Mouse (Mus musculus): Measurements from ENCODE around the gene Hoxa5. TPM values are rescaled to one million over a fixed set of nuclear protein-coding genes. Genes with fewer than 3 reads are reported as not detected.

Hoxa5 gene
- total and polyA plus RNA-seq, 2 experiments from 2014 or later: 81.7 to 108 TPM

DNA sequence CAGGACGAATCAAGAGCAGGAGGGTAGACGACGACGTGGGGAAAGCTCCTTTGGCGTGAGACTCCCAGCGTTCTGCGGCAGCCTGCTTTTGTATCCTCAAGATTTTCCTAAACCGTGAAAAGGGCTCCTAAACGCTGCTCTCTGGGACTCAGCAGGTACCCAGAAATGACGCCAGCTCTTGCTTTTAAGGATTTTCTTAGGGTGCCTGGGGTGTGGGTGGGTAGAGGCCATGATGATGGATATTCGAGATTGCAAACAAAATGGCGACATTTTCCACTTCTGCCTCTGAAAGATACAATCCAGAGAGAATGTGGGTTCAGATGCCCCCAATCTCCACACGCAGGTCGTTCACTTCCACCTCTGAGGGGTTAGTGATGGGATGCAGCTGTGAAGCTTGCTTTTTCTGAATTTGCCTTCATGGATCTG is 36.6 kb downstream of the Hoxa5 start:
- WGBS: 7% methylated on average over 14 of the region's 14 CpGs
- TF ChIP-seq CTCF (IDR thresholded peaks at IDR 0.05; ENCODE audit: low read depth): no peak
- Histone ChIP-seq H3K9me3 (ENCODE audit: low read length) (no peaks in the 10 kb centered on the region), H3K9ac (replicated peaks; ENCODE audit: low read length) (peak overlapping the region; percentile 67), H3K4me3 (ENCODE audit: low read length) (peak overlapping the region; percentile 37), H3K4me2 (ENCODE audit: low read depth, low read length) (peak overlapping the region; percentile 93), H3K4me1 (ENCODE audit: insufficient read depth, low read length) (peaks cover 10% of the 10 kb centered on the region; the same call in 1 of the 2 replicates), H3K27me3 (ENCODE audit: insufficient read depth, low read length) (peaks cover 41% of the 10 kb centered on the region), H3K27ac (peak overlapping the region; percentile 89), H3K36me3 (ENCODE audit: insufficient read depth, low read length) (no peaks in the 10 kb centered on the region)
- DNase-seq (ENCODE audit: low spot score) (peak; percentile 62), ATAC-seq (no peak)

DNA sequence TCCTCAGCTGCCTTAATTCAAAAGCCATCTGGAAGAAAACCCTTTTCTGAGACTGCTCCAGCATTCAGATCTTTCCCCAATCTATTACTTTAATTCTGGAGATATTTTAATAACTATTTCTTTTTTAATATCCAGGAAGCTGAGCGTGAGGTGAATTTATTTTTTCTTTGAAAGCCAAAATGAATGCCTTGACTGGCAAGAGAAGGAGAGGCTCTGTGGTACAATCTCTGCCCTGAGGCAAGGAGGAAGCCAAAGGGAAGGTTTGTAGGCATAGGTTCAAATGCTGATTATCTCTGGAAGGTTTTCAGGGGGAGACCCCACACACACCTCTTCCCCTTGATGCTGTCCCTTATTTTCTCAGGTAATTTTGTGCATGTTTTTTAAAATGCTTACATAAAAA is 37.2 kb downstream of the Hoxa5 start:
- Histone ChIP-seq H3K36me3 (ENCODE audit: insufficient read depth, low read length) (no peaks in the 10 kb centered on the region), H3K9ac (replicated peaks; ENCODE audit: low read length) (peak overlapping the region; percentile 67), H3K27ac (peak overlapping the region; percentile 89), H3K4me3 (ENCODE audit: low read length) (peak overlapping the region; percentile 37), H3K4me1 (ENCODE audit: insufficient read depth, low read length) (peaks cover 10% of the 10 kb centered on the region; the same call in 1 of the 2 replicates), H3K9me3 (ENCODE audit: low read length) (no peaks in the 10 kb centered on the region), H3K27me3 (ENCODE audit: insufficient read depth, low read length) (peaks cover 41% of the 10 kb centered on the region), H3K4me2 (ENCODE audit: low read depth, low read length) (peak overlapping the region; percentile 93)
- TF ChIP-seq CTCF (IDR thresholded peaks at IDR 0.05; ENCODE audit: low read depth): no peak
- 11% methylated on average over 1 of the region's 1 CpGs for WGBS
- ATAC-seq: no peak
- no peak for DNase-seq (ENCODE audit: low spot score)

DNA sequence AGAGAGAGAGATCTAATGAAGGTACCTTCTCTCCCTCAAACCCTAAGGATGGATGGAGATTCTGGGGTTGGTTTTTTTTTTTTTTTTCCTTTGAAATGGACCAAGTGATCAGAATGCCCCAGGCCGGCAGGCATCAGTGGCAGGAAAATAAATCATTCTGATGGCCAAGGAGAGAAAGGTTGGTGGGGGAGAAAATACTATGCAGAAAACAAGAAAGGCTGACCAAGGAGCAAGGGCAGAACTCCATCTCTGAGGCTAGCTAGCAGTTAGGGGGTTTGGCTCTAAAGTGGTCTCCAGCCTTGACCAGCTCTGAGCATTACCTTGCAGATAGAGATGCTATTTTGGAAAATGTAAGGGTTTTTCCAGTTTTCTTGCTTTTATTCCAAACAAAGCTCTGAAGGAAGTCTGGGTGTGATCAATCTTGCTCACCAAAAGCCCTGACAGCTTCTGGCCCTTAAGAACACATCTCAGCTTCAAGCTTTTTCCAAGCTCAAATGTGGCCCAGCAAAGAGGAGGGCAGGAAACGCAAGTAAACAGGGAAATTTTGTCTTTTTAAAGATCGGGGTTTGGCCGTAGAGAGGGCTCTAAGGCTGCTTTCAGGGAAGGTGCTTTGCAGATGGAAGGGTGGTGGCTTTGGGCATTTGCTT is 37.8 kb downstream of the Hoxa5 start:
- no peaks in the 10 kb centered on the region for H3K36me3 ChIP-seq (ENCODE audit: insufficient read depth, low read length)
- peak overlapping the region; percentile 67 for H3K9ac ChIP-seq (replicated peaks; ENCODE audit: low read length)
- peaks cover 10% of the 10 kb centered on the region; the same call in 1 of the 2 replicates for H3K4me1 ChIP-seq (ENCODE audit: insufficient read depth, low read length)
- no peak for TF ChIP-seq CTCF (IDR thresholded peaks at IDR 0.05; ENCODE audit: low read depth)
- H3K27ac ChIP-seq: peak overlapping the region; percentile 89
- H3K4me3 ChIP-seq (ENCODE audit: low read length): peak overlapping the region; percentile 37
- H3K9me3 ChIP-seq (ENCODE audit: low read length): no peaks in the 10 kb centered on the region
- WGBS: 9% methylated on average over 4 of the region's 4 CpGs
- peak overlapping the region; percentile 93 for H3K4me2 ChIP-seq (ENCODE audit: low read depth, low read length)
- ATAC-seq (no peak), DNase-seq (ENCODE audit: low spot score) (peak; percentile 33)
- peaks cover 40% of the 10 kb centered on the region for H3K27me3 ChIP-seq (ENCODE audit: insufficient read depth, low read length)

DNA sequence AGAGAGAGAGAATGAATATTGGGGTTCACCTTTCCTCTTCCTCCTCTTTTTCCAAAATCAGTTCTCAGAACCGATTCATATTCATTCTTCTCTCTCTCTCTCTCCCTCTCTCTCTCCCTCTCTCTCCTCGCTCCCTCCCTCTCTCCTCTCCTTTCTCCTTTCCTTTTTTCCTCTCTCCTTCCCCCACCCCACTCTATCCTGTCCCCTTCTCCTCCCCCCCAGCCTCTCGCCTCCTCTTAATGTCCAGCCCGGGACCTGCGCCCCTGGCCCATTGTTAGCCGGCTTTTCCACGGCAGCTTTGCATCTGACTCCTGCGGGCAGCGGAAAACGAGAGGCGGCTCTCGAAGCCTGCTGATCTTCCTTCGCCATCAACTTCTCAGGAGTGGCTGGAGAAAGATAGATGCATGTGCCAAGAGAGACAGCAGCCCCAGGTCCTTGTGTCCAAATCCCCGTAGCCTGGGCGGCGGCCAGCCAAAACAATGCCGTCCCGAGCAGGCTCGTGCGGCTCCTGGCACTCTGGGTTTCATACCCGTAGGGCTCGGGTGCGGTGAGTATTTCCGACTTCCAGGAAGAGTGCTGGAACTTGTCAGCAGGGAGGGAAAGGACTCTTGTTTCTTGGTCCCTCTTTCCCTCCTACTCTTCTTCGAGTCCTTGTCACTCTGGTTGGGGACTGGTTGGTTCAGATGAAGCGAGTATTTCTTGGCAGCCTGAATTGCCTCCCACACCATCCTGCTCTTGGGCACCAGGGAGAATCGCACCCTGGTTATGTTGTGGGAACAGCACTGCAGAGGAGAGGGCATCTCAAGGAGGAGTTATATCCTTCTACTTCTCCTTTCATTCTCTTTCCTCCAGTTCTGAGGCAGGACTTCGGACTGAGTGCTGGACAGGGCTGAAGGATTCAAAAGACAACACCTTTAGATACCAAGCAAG is 38.7 kb downstream of the Hoxa5 start:
- WGBS: under 1% methylated on average over 28 of the region's 28 CpGs
- Histone ChIP-seq H3K9me3 (ENCODE audit: low read length) (no peaks in the 10 kb centered on the region), H3K9ac (replicated peaks; ENCODE audit: low read length) (peak overlapping the region; percentile 67), H3K27me3 (ENCODE audit: insufficient read depth, low read length) (peaks cover 31% of the 10 kb centered on the region), H3K4me2 (ENCODE audit: low read depth, low read length) (peak overlapping the region; percentile 93), H3K4me1 (ENCODE audit: insufficient read depth, low read length) (peaks cover 9% of the 10 kb centered on the region; the same call in 1 of the 2 replicates), H3K36me3 (ENCODE audit: insufficient read depth, low read length) (no peaks in the 10 kb centered on the region), H3K27ac (peak overlapping the region; percentile 89), H3K4me3 (ENCODE audit: low read length) (peak overlapping the region; percentile 46)
- DNase-seq (ENCODE audit: low spot score) (peak; percentile 41), ATAC-seq (no peak)
- TF ChIP-seq CTCF (IDR thresholded peaks at IDR 0.05; ENCODE audit: low read depth): no peak

DNA sequence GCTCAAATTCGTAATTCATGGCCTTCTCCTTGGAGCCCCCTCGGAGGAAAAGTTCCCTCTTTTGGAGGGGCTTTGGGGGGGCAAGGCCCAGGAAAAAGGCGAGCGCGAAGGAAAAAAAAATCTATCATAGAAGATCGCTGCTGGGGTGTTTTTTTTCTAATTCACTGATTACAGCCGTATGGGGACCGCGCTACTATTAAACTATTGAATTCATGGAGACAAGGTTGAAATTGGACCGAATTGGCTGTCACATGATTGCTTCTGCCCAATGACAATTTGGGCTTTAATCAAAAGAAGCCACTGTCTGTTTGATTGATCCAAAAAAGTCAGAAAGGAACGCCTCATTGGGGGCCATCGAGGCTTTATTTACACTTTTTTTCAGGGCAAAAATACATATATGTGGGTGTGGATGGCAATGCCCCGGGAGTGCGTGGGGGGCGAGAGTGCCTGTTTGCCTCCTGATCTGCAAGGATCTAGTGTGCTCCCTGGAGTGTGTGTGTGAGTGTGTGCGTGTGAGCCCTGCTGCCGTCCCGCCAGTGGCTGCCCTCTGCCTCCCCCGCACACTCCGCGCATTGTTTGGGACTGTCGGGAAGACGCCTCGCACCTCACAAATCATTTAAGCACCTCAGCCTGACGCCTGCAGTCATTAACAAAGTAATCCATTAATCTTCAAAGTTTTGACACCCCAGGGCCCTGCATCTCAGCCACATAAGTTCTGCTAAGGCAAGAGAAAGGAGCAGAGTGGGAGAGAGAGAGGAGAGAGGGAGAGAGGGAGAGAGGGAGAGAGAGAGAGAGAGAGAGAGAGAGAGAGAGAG is 39.6 kb downstream of the Hoxa5 start, which contains the start of gene Hoxa2:
Gene Hoxa2, minus strand, starts transcription at position 206 of the 815 bp plus-strand sequence.
- DNase-seq (ENCODE audit: low spot score) (peak; percentile 77), ATAC-seq (peak; percentile 50; the same call in 1 of the 2 replicates)
- WGBS: under 1% methylated on average over 25 of the region's 25 CpGs
- Histone ChIP-seq H3K4me1 (ENCODE audit: insufficient read depth, low read length) (0 out of 2 replicates have a peak, but pooled peaks cover under 1% of the 10 kb centered on the region), H3K27me3 (ENCODE audit: insufficient read depth, low read length) (peaks cover 26% of the 10 kb centered on the region), H3K9ac (replicated peaks; ENCODE audit: low read length) (peak within 1 kb of the TSS; percentile 67), H3K4me3 (ENCODE audit: low read length) (peak within 1 kb of the TSS; percentile 46), H3K27ac (peak within 1 kb of the TSS; percentile 89), H3K9me3 (ENCODE audit: low read length) (no peaks in the 10 kb centered on the region), H3K4me2 (ENCODE audit: low read depth, low read length) (peak within 1 kb of the TSS; percentile 93), H3K36me3 (ENCODE audit: insufficient read depth, low read length) (no peaks in the 10 kb centered on the region)
- no peak for TF ChIP-seq CTCF (IDR thresholded peaks at IDR 0.05; ENCODE audit: low read depth)
